Mouse (Mus musculus) layer of hippocampus, postnatal 10 days (tissue): ENCODE data around the gene Slc35e4. TPM values are rescaled to one million over a fixed set of nuclear protein-coding genes. Genes with fewer than 3 reads are reported as not detected.

Experiments used
- DNase-seq, 2 experiments: peaks; one replicate each; pipeline ENCODE4 v3.0.0; 2021; ENCODE audit warnings: low spot score in 2 of 2
- total RNA-seq, 2 experiments: library from RNA; stranded (reverse); gene quantifications; 2 replicates each; pipeline ENCODE4 v1.2.3; 2021

The Slc35e4 gene
- total RNA-seq, 2 experiments from 2014 or later: 21.8 to 22.2 TPM

DNA sequence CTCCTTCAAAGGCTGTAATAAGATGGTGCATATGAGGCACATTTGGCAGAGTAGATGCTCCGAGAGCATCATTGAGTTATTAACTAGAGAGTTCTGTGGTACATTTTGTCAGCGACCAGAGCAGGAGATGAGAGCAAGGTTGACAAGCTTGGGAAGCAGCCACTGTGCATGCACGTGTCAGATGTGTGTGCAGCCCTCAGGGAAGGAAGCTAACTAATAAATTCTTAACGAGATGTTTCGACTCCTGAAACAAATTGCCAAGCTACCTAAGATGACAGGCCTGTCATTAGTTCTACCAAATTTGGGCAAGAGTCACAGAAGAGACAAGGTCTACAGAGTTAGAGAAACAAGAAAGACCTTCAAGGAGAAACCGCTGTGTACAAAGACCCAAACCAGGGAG lies 50.1 kb downstream of the Slc35e4 start:
- no peak for DNase-seq

DNA sequence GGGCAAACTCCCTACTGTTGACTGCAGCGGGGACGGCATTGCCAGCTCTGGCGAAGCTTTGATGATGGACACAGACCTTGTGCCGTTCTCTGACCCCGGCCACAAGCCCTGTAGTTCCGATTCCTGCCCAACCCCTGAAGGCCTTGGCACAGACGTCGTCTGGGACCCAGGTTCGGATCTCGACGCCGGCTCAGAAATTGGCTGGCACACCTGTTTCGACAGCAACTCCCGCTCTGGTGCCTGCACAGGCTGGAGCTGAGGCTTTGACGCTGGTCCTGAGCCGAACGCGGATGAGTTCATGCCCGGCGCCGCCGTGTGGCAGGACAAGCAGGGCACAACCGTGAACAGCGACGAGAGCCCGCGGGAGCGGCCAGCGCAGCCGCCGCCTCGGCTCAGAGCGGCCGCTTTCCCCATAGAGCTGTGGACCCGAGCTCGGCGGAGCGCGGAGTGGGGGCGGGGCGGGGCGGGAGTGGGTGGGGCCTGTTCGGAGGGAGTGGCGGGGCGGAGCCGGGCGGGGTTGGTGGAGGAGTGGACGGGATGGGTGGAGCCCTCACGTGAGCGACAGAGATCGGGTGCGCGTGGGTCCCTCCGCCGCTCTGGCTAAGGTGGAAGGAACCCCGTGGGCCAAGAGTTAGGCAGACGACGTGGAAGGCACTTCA lies 50.9 kb downstream of the Slc35e4 start, which contains the start of gene Osbp2:
TSS of gene Osbp2 (minus strand) at position 450 of the 659 bp plus-strand sequence.
- DNase-seq: peak; percentile 75 to 80

DNA sequence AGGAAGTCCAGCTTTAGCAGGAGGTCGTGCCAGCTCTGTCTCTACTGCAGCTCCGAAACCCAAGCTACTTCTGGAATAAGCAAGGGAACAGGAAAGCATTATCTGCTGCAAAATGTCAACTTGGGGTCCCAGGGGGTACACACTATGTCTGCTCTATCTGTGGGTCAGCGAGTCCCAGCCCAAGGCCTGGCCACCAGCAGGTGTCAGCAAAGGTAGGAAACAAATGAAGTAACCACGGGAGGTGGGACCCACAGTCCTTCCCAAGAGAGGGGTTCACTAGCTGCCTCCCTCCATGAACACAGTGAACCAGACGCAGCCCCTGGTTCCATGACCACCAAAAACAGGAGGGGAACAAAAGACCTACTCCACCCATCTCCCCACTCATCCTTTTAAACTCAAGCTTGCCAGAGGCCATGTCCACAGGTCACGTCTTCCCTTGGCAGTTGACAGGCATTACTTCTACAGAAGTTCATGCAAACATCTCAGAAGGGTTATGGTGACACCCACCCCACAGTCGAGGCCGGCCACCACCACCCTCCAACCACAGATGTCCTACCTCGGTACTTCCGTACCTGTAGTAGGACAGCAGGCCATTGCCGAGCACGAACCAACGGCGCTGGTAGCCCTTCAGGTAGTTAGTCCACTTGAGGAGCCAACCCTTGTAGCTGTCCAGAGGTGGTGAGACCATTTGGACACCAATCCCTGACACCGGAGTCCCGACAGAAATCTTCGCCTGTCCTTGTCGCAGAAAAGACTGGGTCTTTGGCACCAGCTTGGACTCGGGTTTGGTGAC lies 51.6 kb downstream of the Slc35e4 start:
- DNase-seq: no peak

DNA sequence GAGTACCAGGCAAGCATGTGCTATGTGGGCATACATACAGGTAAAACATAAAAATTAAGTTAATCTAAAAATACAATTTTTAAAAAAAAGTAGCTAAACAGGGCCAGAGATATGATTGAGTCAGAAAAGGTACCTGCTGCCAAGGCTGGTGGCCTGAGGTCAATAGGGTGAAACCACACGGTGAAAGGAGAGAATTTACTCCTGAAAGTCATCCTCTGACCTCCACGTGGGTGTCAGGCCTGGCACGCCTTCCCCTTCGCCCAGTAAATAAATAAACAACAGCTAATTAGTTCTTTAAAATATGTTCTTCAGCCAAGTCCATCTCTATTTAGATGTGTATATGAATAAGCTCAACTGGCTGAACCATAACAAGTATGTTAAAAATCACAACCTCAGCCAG lies 54.1 kb downstream of the Slc35e4 start:
- DNase-seq: no peak

DNA sequence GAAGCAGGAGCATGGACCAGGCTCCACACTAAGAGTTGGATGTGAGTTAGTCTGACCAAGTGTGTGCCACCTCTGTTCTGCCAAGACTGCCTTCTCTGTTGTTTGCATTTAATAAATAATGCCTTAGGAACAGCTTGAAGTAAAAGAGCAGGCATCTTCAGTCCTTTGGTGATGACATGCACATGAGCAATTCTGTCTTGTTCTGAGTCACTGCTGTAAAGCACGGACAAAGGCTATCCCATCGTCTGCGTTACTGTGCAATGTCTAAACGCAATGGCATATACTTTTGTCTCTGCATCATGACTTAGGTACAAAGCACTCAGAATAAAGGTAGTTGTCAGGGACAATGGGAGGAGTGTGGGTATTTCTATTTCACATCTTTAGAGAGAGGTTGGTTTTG lies 54.7 kb downstream of the Slc35e4 start:
- DNase-seq: no peak

DNA sequence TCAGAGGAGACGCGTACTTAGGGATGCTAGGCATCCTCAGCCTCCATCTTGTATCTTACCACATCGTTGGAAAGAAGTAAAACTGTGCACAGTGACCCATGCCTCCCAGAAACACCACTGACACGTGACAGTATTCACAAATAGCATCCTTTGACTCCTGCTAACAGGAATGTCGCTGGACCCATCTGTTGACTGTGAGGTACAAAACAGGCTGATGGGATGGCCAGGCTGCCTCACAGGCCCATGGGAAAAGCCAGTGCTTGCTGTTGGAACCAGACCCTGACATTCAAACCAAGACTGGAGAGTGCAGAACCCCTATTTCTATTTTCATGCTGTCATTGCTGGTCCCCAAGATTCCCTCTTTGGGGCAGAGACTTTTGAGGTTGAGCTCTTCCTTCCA lies 56.6 kb downstream of the Slc35e4 start:
- DNase-seq: no peak

Other genes starting within 250 kb of the Slc35e4 start
- 10 to 100 TPM; 84.0 to 87.2 TPM for gene Osbp2, start 50.8 kb downstream of the Slc35e4 start, total RNA-seq
- under 1 TPM; 0.62 to 0.69 TPM for gene 4921536K21Rik, start 19.6 kb downstream of the Slc35e4 start, total RNA-seq
- gene Dusp18, start 19.4 kb downstream of the Slc35e4 start, total RNA-seq: 10 to 100 TPM; 19.8 to 22.6 TPM
- gene Tcn2, start 17.5 kb upstream of the Slc35e4 start, total RNA-seq: 10 to 100 TPM; 13.2 to 16.2 TPM
- 10 to 100 TPM; 37.1 to 51.0 TPM for gene Pes1, start 49.3 kb upstream of the Slc35e4 start, total RNA-seq
- gene 4930556J24Rik, start 62.1 kb upstream of the Slc35e4 start, total RNA-seq: not detected
- 10 to 100 TPM in 1 of 2 experiments, 1 to 10 TPM in 1; 8.9 to 10.2 TPM for gene Gal3st1, start 69.0 kb upstream of the Slc35e4 start, total RNA-seq
- 1 to 10 TPM in 1 of 2 experiments, under 1 TPM in 1; 0.38 to 1.1 TPM for gene Sec14l4, start 116.8 kb upstream of the Slc35e4 start, total RNA-seq
- 1 to 10 TPM; 3.7 to 4.5 TPM for gene Sec14l3, start 150.2 kb upstream of the Slc35e4 start, total RNA-seq
- gene Mtfp1, start 180.8 kb upstream of the Slc35e4 start, total RNA-seq: 10 to 100 TPM; 62.5 to 66.0 TPM
- gene Sec14l2, start 208.8 kb upstream of the Slc35e4 start, total RNA-seq: 10 to 100 TPM; 24.3 to 26.8 TPM
- 10 to 100 TPM; 47.7 to 49.4 TPM for gene Rnf215, start 220.5 kb upstream of the Slc35e4 start, total RNA-seq
- gene Ccdc157, start 245.6 kb upstream of the Slc35e4 start, total RNA-seq: 10 to 100 TPM; 13.4 to 14.6 TPM
- 10 to 100 TPM; 61.1 to 72.9 TPM for gene Sf3a1, start 245.7 kb upstream of the Slc35e4 start, total RNA-seq